Mouse (Mus musculus) liver, embryonic 14.5 days (tissue): ENCODE results near the gene Cnn3.

ENCODE experiments used
- CTCF ChIP-seq: IDR thresholded peaks from 2 replicates; pipeline ENCODE4 v1.5.1; 2016; ENCODE audit warnings: antibody characterized with exemption, low read depth, control low read depth
- EP300 ChIP-seq: IDR thresholded peaks from 2 replicates; pipeline ENCODE4 v1.6.1; 2016; ENCODE audit warnings: antibody characterized with exemption, low read depth

- TF ChIP-seq CTCF = no peak
- TF ChIP-seq EP300 = no peak
These were observed 54.7 kb downstream of the Cnn3 start for GRCm38 (mm10) chr3:121480961-121481436.
